27 mouse cellular contexts compared by ENCODE assay signal in the genomic region with DNA sequence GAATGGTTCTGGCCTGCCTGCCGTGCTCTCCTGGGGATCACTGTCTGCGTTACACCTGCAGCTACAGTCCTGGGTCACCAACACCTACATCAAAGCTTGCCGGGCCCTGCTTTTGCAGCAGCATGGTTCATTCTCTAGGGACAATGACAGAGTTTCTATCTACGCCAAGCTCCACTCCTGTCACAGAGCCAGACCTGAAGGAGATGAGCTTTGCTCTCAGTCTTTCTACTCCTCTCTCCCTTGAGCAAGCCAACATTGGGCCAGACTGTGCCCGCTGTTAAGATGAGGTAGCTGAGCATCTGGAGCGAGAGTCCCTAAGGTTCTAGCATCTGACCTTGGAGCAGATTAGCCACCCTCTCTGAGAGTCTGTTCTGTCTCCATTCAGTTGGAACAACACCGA.
"Had no signal": no experiment of that assay in that cellular context is flagged by ENCODE, and none has a peak within 500 bp of the region (broad histone marks: within the 10 kb centered on the region; RNA-seq: fewer than 3 reads in every experiment).

No protein-coding gene starts in this region.

- H3K4me3 ChIP-seq: heart, adult 2 months; heart, embryonic 13.5 days; heart, embryonic 15.5 days; hindbrain, embryonic 13.5 days; hindbrain, embryonic 15.5 days; kidney, embryonic 15.5 days; limb, embryonic 13.5 days; limb, embryonic 15.5 days; liver, embryonic 12.5 days had no signal

- H3K27me3 ChIP-seq: heart, embryonic 15.5 days; hindbrain, embryonic 13.5 days; hindbrain, embryonic 15.5 days; limb, embryonic 13.5 days; limb, embryonic 15.5 days; liver, embryonic 12.5 days had no signal

- H3K9me3 ChIP-seq: heart, embryonic 15.5 days; hindbrain, embryonic 15.5 days; kidney, embryonic 15.5 days; limb, embryonic 15.5 days had no signal

- H3K9ac ChIP-seq: heart, embryonic 13.5 days; heart, embryonic 15.5 days; hindbrain, embryonic 13.5 days; hindbrain, embryonic 15.5 days; kidney, embryonic 15.5 days; limb, embryonic 13.5 days; limb, embryonic 15.5 days; liver, embryonic 12.5 days; liver, embryonic 14.5 days had no signal

- DNase-seq: gastrocnemius, postnatal 14 days; gastrocnemius, postnatal 36 days; heart, adult 11 months; heart, adult 2 months; heart, postnatal 14 days; heart, postnatal 36 days; kidney, adult 11 months; kidney, adult 2 months; kidney, adult 9 months; kidney, postnatal 14 days; kidney, postnatal 36 days; layer of hippocampus, adult 9-11 months; layer of hippocampus, postnatal 36 days; left cerebral cortex, postnatal 4 days had no signal

- H3K4me2 ChIP-seq: heart, embryonic 11.5 days; heart, embryonic 13.5 days; heart, embryonic 15.5 days; hindbrain, embryonic 13.5 days; hindbrain, embryonic 15.5 days; kidney, embryonic 15.5 days; limb, embryonic 13.5 days; limb, embryonic 15.5 days; liver, embryonic 12.5 days had no signal

- H3K27ac ChIP-seq: heart, adult 2 months; heart, embryonic 13.5 days; heart, embryonic 15.5 days; hindbrain, embryonic 13.5 days; hindbrain, embryonic 15.5 days; hindbrain, postnatal 0 days; kidney, embryonic 15.5 days; kidney, postnatal 0 days; limb, embryonic 13.5 days; limb, embryonic 15.5 days; liver, embryonic 12.5 days; liver, embryonic 14.5 days had no signal

- H3K36me3 ChIP-seq: heart, embryonic 13.5 days; heart, embryonic 15.5 days; hindbrain, embryonic 15.5 days; kidney, embryonic 15.5 days; limb, embryonic 13.5 days; limb, embryonic 15.5 days; liver, embryonic 12.5 days had no signal

- ATAC-seq: hindbrain, postnatal 0 days; intestine, embryonic 16.5 days; liver, embryonic 12.5 days had no signal

- H3K4me1 ChIP-seq: heart, embryonic 15.5 days; limb, embryonic 13.5 days; limb, embryonic 15.5 days had no signal
